Mouse (Mus musculus) liver, adult 2 months (tissue): Measurements from ENCODE around the gene Robo1. TPM values are rescaled to one million over a fixed set of nuclear protein-coding genes. Genes with fewer than 3 reads are reported as not detected.
A peak's percentile ranks its signal among the peaks of the same experiment; 100 is the strongest.

Experiments used
- DNase-seq: peaks from one replicate; pipeline ENCODE4 v3.0.0-alpha.2; 2011; ENCODE audit warnings: low read depth, low spot score; ENCODE audit errors: extremely low read depth
- H3K27ac ChIP-seq: fragments of 200-500 bp; replicated peaks from 2 replicates; pipeline ENCODE4 v1.5.1; 2012; ENCODE audit warnings: low read depth, mild to moderate bottlenecking, control low read depth, inconsistent platforms, low read length; ENCODE audit not compliant: insufficient read depth
- H3K27me3 ChIP-seq: fragments of 200-500 bp; 2 replicates; pipeline ENCODE4 v1.6.1; 2012; ENCODE audit warnings: mild to moderate bottlenecking, moderate library complexity, low read length, inconsistent platforms; ENCODE audit not compliant: control insufficient read depth, insufficient read depth
- H3K36me3 ChIP-seq: fragments of 200-500 bp; 2 replicates; pipeline ENCODE4 v1.6.1; 2012; ENCODE audit warnings: low read length, inconsistent platforms; ENCODE audit not compliant: control insufficient read depth, insufficient read depth
- H3K4me1 ChIP-seq: fragments of 200-500 bp; 2 replicates; pipeline ENCODE4 v1.6.1; 2011; ENCODE audit warnings: low read length; ENCODE audit not compliant: control insufficient read depth, insufficient read depth
- H3K4me3 ChIP-seq: fragments of 200-500 bp; 2 replicates; pipeline ENCODE4 v1.5.1; 2011; ENCODE audit warnings: low read depth, mild to moderate bottlenecking, control low read depth, low read length, moderate library complexity; ENCODE audit not compliant: insufficient read depth
- H3K79me2 ChIP-seq: fragments of 200-500 bp; 2 replicates; pipeline ENCODE4 v1.6.1; 2012; ENCODE audit warnings: inconsistent platforms, mild to moderate bottlenecking, low read length, moderate library complexity; ENCODE audit not compliant: control insufficient read depth, insufficient read depth
- H3K9ac ChIP-seq: fragments of 200-500 bp; 2 replicates; pipeline ENCODE4 v1.6.1; 2012; ENCODE audit warnings: low read depth, mild to moderate bottlenecking, control low read depth, inconsistent platforms, low read length
- CTCF ChIP-seq: fragments of 200-500 bp; IDR thresholded peaks from 2 replicates; pipeline ENCODE4 v1.5.1; 2011; ENCODE audit warnings: low read depth, low read length, control low read depth
- POLR2A ChIP-seq: fragments of 200-500 bp; IDR thresholded peaks from 2 replicates; pipeline ENCODE4 v1.6.1; 2011; ENCODE audit warnings: low read length, control low read depth; ENCODE audit not compliant: insufficient read depth; ENCODE audit errors: extremely low read depth
- WGBS: fragments of 180-500 bp; shearing (Covaris S2); methylation state at CpG from one replicate; pipeline ENCODE4 v1.1.7; 2018; 5-methylcytosine and 5-hydroxymethylcytosine counted together
- polyA plus RNA-seq: library from polyadenylated mRNA; depleted of rRNA; stranded (reverse); fragments of >200 nt; gene quantifications from 2 replicates; pipeline ENCODE4 v1.2.3, GENCODE M21; 2012
- total RNA-seq: library from RNA; depleted of rRNA; stranded (reverse); fragments of >200 nt; gene quantifications from 2 replicates; pipeline ENCODE4 v1.2.3, GENCODE M21; 2014

Robo1 gene
- total and polyA plus RNA-seq, 2 experiments, result 4.5 to 6.4 TPM

DNA sequence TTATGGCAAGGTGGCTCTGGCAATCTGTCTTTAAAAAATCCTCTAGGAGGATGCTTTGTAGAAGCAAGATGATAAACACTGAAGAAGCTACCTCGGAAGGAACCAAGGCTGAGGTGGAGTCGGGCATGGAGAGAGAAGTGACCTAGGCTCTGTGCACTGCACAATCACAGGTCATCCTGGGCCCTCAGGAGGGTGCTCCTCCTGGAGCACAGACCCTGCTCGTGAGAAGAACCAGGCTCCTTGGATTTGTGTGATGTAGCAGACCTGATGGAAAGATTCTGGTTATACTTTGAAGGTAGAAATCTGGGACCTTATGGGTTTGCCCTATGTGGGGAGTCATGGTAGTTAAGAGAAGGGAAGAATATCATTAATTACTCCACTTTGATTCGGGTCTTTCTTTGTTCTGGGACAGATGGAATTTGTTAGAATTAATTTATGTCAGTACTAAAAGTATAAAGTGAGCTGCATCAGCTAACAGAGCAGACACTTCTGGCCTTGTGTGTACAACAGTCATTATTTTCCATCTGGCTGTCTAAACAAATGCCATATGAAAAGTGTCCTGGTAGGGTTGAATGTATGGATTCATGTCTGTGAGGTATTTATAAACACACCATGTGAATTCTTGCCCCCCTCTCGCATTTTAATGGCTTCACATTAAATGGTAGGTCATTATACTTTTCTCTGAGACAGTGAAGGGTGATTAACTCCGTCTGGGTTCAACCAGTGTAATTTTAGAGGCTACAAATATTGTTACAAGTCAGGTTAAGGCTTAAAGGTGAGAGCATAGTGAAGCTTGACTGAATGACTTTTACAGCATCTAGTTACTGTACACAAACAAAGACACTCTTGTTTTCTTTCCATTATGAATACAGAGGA is 377.7 kb downstream of the Robo1 start:
- H3K27ac ChIP-seq, result no peak overlapping the region
- H3K79me2 ChIP-seq, result no peaks in the 10 kb centered on the region; the same call in 1 of the 2 replicates
- H3K9ac ChIP-seq, result no peak overlapping the region
- 90% methylated on average over 6 of the region's 6 CpGs for WGBS
- DNase-seq, result no peak
- no peak overlapping the region for H3K4me3 ChIP-seq
- no peak for TF ChIP-seq CTCF
- TF ChIP-seq POLR2A, result no peak
- peaks cover 10% of the 10 kb centered on the region; the same call in 1 of the 2 replicates for H3K4me1 ChIP-seq
- no peaks in the 10 kb centered on the region for H3K27me3 ChIP-seq
- H3K36me3 ChIP-seq, result no peaks in the 10 kb centered on the region

DNA sequence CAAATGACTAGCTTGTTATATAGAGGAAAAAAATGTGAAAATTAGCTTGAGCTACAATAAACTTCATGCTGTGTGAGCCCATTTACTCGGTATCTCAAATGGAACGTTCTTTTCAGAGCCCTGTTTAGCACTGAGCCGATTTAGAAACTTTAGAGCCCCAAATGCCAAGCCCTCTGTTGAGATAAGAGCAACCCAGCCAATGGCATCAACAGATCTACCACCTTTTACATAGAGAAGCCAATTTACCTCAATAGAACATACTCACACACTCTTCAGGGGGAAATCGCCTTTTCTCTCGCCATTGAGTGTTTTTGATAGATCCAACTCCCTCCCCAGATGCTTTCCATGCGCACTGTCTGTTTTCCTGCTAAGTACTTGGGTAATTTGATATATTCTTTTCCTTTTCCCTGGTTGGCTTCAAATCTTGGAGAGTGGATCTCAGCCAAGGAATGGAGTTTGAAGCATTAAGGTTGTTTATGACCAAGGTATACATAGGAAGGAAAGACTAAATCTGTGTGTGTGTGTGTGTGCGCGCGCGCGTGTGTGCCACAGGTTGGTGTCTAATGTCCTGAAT is 378.5 kb downstream of the Robo1 start:
- no peaks in the 10 kb centered on the region; the same call in 1 of the 2 replicates for H3K79me2 ChIP-seq
- WGBS, result 82% methylated on average over 11 of the region's 11 CpGs
- TF ChIP-seq POLR2A, result no peak
- no peak for TF ChIP-seq CTCF
- no peak overlapping the region for H3K9ac ChIP-seq
- 0 out of 2 replicates have a peak overlapping the region, but pooled peaks have one; percentile 24 for H3K27ac ChIP-seq
- no peaks in the 10 kb centered on the region for H3K27me3 ChIP-seq
- no peak overlapping the region for H3K4me3 ChIP-seq
- peaks cover 10% of the 10 kb centered on the region; the same call in 1 of the 2 replicates for H3K4me1 ChIP-seq
- no peaks in the 10 kb centered on the region for H3K36me3 ChIP-seq
- DNase-seq, result no peak

DNA sequence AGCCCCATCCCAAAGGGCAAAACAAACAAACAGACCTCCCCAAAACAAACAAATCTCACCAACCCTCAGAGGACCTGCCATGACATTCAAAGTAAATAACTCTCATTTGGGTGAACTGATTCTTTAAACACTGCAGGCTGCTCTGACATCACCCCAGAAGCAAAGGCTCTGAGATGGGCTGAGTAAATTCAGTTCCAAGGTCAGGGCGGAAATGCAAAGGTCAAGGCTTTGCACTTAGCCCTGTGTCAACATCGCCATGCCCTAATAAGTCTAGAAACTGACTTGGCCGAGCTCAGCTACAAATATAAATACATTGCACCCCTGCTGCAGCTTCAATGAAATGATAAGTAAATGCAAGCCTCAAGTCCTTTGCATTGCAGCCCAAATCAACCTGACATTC is 379.5 kb downstream of the Robo1 start:
- Histone ChIP-seq H3K27me3 (no peaks in the 10 kb centered on the region), H3K9ac (no peak overlapping the region), H3K4me3 (no peak overlapping the region), H3K79me2 (no peaks in the 10 kb centered on the region; the same call in 1 of the 2 replicates), H3K4me1 (peaks cover 10% of the 10 kb centered on the region; the same call in 1 of the 2 replicates), H3K27ac (0 out of 2 replicates have a peak overlapping the region, but pooled peaks have one; percentile 29), H3K36me3 (no peaks in the 10 kb centered on the region)
- no peak for TF ChIP-seq CTCF
- TF ChIP-seq POLR2A, result no peak
- 10% methylated on average over 3 of the region's 3 CpGs for WGBS
- peak; percentile 88 for DNase-seq

DNA sequence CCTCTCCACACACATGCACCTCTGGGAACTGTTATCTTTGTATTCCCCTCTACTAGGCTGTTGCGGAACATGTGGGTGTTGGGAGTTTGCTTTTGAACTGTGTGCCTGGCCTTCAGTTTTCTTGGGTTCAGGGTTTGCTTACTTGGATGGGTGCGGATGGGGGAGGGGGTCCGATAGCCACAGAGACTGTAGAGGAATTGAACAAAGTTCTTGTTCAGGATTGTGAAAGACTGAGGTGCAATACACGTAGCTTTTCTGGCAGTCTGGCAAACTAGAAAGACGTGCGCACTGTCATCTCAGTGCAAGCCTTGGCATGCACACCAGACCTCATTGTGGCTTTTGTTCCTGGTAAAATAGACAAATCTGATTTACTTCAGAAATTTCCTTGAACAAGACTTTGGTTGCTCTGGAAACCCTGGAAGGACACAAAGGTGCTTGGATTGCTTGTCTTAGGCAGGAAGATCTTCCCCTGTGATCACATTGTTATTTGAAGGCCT is 380.1 kb downstream of the Robo1 start:
- no peaks in the 10 kb centered on the region for H3K36me3 ChIP-seq
- TF ChIP-seq POLR2A (no peak), CTCF (no peak)
- H3K79me2 ChIP-seq, result no peaks in the 10 kb centered on the region; the same call in 1 of the 2 replicates
- 30% methylated on average over 6 of the region's 6 CpGs for WGBS
- H3K27me3 ChIP-seq, result no peaks in the 10 kb centered on the region
- H3K4me3 ChIP-seq, result no peak overlapping the region
- no peak overlapping the region for H3K9ac ChIP-seq
- DNase-seq, result peak; percentile 96
- peaks cover 10% of the 10 kb centered on the region; the same call in 1 of the 2 replicates for H3K4me1 ChIP-seq
- H3K27ac ChIP-seq, result peak overlapping the region; percentile 33; the same call in 1 of the 2 replicates

DNA sequence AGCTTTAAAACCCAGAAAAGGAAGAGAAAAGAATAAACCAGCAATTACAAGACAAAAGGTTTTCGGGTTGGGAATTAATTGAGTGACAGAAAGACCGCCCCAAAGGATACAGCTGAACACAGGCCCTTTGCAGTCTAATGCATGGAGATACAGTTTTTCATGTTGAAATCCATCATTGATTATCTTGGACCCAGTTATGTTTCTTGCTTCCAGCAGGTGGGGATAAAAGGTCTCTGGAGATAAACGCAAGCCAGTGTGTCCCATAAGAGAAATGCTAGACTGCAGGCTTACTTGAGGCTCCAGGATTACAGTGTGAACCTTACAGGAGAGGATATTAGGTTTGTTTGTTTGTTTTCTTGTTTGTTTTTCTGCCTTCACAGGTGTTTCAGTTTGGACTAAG is 383.8 kb downstream of the Robo1 start:
- H3K9ac ChIP-seq, result no peak overlapping the region
- H3K4me3 ChIP-seq, result no peak overlapping the region
- no peaks in the 10 kb centered on the region for H3K36me3 ChIP-seq
- no peaks in the 10 kb centered on the region; the same call in 1 of the 2 replicates for H3K79me2 ChIP-seq
- H3K27me3 ChIP-seq, result no peaks in the 10 kb centered on the region
- DNase-seq, result peak; percentile 72
- peaks cover 8% of the 10 kb centered on the region; the same call in 1 of the 2 replicates for H3K4me1 ChIP-seq
- TF ChIP-seq CTCF (peak; percentile 22; the same call in 1 of the 2 replicates), POLR2A (no peak)
- no peak overlapping the region for H3K27ac ChIP-seq
- WGBS, result 44% methylated on average over 3 of the region's 3 CpGs
